Mouse (Mus musculus) Patski (cell line): ENCODE measurements around the gene Sv2b. TPM values are rescaled to one million over a fixed set of nuclear protein-coding genes. Genes with fewer than 3 reads are reported as not detected.

Source experiments
- ATAC-seq: fragments of 100-300 bp; one replicate; pipeline ENCODE4 v1.8.0; 2021
- CTCF ChIA-PET: fragments of 350-600 bp; sonication (Branson Sonifier 250); formaldehyde crosslinking; loops from one replicate; lab custom pipeline; 2022; ENCODE audit warnings: inconsistent platforms; lab: Charles Lee
- POLR2A ChIA-PET: fragments of 350-600 bp; sonication (Branson Sonifier 250); formaldehyde crosslinking; loops from one replicate; lab custom pipeline; 2022; ENCODE audit warnings: antibody characterized with exemption, inconsistent platforms; lab: Charles Lee
- DNase-seq: peaks from one replicate; pipeline ENCODE4 v3.0.0-alpha.2; 2011; ENCODE audit warnings: low read depth, low spot score
- H3K27me3 ChIP-seq: fragments of 371-371 bp; one replicate; pipeline ENCODE4 v1.5.1; 2021
- CTCF ChIP-seq: fragments of 100-300 bp; IDR thresholded peaks from one replicate; pipeline ENCODE4 v1.5.1; 2021
- in situ Hi-C: fragments of 300-500 bp; cut with MboI; formaldehyde crosslinking; loops from 3 replicates; pipeline ENCODE4 v1.11.1; 2018; ENCODE audit warnings: low pct_unique_long_range_greater_than_20kb, mixed read lengths
- polyA plus RNA-seq: library from polyadenylated mRNA; unstranded; gene quantifications from one replicate; pipeline ENCODE4 v1.2.3, GENCODE M21; 2021

Sv2b gene
- polyA plus RNA-seq, 1 experiment from 2014 or later, result 0.04 TPM

- TF ChIP-seq CTCF, result peak; percentile 87
- ChIA-PET CTCF (interaction anchor here (0.7 to 5.4 kb wide), 15 partner anchors 10 to 747 kb away, joined by 3 to 57 read pairs (median 3); no protein-coding TSS in a partner anchor), POLR2A (interaction anchor here (0.6 kb wide), 1 partner anchor 683 kb away, joined by 5 read pairs; no protein-coding TSS in a partner anchor)
- peaks cover 4% of the 10 kb centered on the region for H3K27me3 ChIP-seq
- DNase-seq, result peak; percentile 42
- peak; percentile 74 for ATAC-seq
- in situ Hi-C loops, result loop anchor here (5.0 kb wide), 2 partner anchors 553 to 738 kb away; no protein-coding TSS in a partner anchor
Measured at GRCm38 (mm10) chr7:75110689-75111088, 198.4 kb downstream of the Sv2b start.

GRCm38 (mm10) chr7:75107441-75107840 is 201.6 kb downstream of the Sv2b start:
- ChIA-PET POLR2A (no interaction called here), CTCF (interaction anchor here (0.7 to 1.1 kb wide), 3 partner anchors 552 to 787 kb away, joined by 3 read pairs; no protein-coding TSS in a partner anchor)
- peak; percentile 49 for TF ChIP-seq CTCF
- no peak for ATAC-seq
- H3K27me3 ChIP-seq, result peaks cover 4% of the 10 kb centered on the region
- no peak for DNase-seq
- in situ Hi-C loops, result no loop called here

GRCm38 (mm10) chr7:75103900-75104299 is 205.2 kb downstream of the Sv2b start:
- CTCF ChIA-PET, result interaction anchor here (1.2 kb wide), 1 partner anchor 736 kb away, joined by 5 read pairs; no protein-coding TSS in a partner anchor

GRCm38 (mm10) chr7:75102536-75103332 is 206.3 kb downstream of the Sv2b start:
- POLR2A ChIA-PET, result interaction anchor here (0.9 kb wide), 1 partner anchor 23 kb away, joined by 5 read pairs; no protein-coding TSS in a partner anchor
- in situ Hi-C loops, result no loop called here
- TF ChIP-seq CTCF, result no peak

More at GRCm38 (mm10) chr7:75103900-75104299, 205.2 kb downstream of the Sv2b start:
- POLR2A ChIA-PET, result interaction anchor here (0.9 kb wide), 1 partner anchor 24 kb away, joined by 5 read pairs; no protein-coding TSS in a partner anchor
- in situ Hi-C loops, result no loop called here
- H3K27me3 ChIP-seq, result no peaks in the 10 kb centered on the region
- DNase-seq, result no peak
- ATAC-seq, result no peak
- no peak for TF ChIP-seq CTCF

GRCm38 (mm10) chr7:75085473-75085872 is 223.6 kb downstream of the Sv2b start:
- no peak for ATAC-seq
- DNase-seq, result no peak
- ChIA-PET CTCF (interaction anchor here (1.1 kb wide), 1 partner anchor 11 kb away, joined by 3 read pairs; no protein-coding TSS in a partner anchor), POLR2A (no interaction called here)
- TF ChIP-seq CTCF, result no peak
- in situ Hi-C loops, result no loop called here
- peaks cover 10% of the 10 kb centered on the region for H3K27me3 ChIP-seq

More at GRCm38 (mm10) chr7:75102536-75103332, 206.3 kb downstream of the Sv2b start:
- DNase-seq (no peak), ATAC-seq (no peak)
- CTCF ChIA-PET, result no interaction called here
- no peaks in the 10 kb centered on the region for H3K27me3 ChIP-seq

GRCm38 (mm10) chr7:75080163-75080562 is 228.9 kb downstream of the Sv2b start:
- ChIA-PET CTCF (no interaction called here), POLR2A (no interaction called here)
- peaks cover 5% of the 10 kb centered on the region for H3K27me3 ChIP-seq
- ATAC-seq (no peak), DNase-seq (no peak)
- in situ Hi-C loops, result no loop called here
- TF ChIP-seq CTCF, result no peak

GRCm38 (mm10) chr7:75077560-75078208 is 231.4 kb downstream of the Sv2b start:
- DNase-seq, result no peak
- ChIA-PET CTCF (no interaction called here), POLR2A (no interaction called here)
- no peak for TF ChIP-seq CTCF
- no peak for ATAC-seq
- peaks cover 15% of the 10 kb centered on the region for H3K27me3 ChIP-seq
- in situ Hi-C loops, result no loop called here

Other genes with a start within 250 kb of the Sv2b start
- gene Akap13, start 146.3 kb upstream of the Sv2b start, polyA plus RNA-seq, result 17.3 TPM